In the genomic region with DNA sequence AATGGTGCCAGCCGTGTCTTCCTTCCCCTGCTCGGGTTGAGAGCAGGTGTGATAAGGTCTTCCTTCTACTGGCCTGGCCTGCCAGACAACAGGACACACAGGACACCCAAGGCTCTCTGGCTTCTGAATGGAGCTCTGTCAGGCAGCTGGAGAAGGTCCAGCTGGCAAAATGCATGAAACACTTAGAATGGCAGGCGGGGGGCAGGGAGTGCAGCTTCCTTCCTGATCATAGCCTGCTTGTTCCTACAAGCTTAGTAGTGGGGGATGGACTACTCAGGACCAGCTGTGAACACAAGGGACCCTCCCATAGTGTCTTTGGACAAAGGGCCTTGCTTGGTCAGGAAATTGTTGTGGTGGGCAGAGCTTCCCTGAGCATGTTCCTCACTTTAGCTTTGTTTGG, we compare ENCODE assay signal across 9 mouse cellular contexts. TPM values are rescaled to one million over a fixed set of nuclear protein-coding genes. Genes with fewer than 3 reads are reported as not detected.
DNase-seq lines count a peak whose midpoint lies in the region; ATAC-seq and TF ChIP-seq lines count a peak whose summit lies in the region.
"Had no signal": no experiment of that assay in that cellular context is flagged by ENCODE, and none has a peak within 500 bp of the region (broad histone marks: within the 10 kb centered on the region; RNA-seq: fewer than 3 reads in every experiment).

No protein-coding gene starts in this region.

- no peak for TF ChIP-seq EP300 in liver, postnatal 0 days (IDR thresholded peaks at IDR 0.05; ENCODE audit: low read depth)

- no peaks in the 10 kb centered on the region for H3K9me3 ChIP-seq in hindbrain, embryonic 16.5 days (ENCODE audit: control insufficient read depth, low read length)
- H3K9me3 ChIP-seq in hindbrain, embryonic 12.5 days (replicated peaks): no peaks in the 10 kb centered on the region
- no peaks in the 10 kb centered on the region for H3K9me3 ChIP-seq in liver, postnatal 0 days (ENCODE audit: low read length)
- H3K9me3 ChIP-seq: neural tube, embryonic 13.5 days had no signal

- no peak for TF ChIP-seq CTCF in liver, postnatal 0 days (IDR thresholded peaks at IDR 0.05; ENCODE audit: low read depth)

- DNase-seq in adrenal gland, adult 18-20 months (ENCODE audit: low spot score in 2 of 2): peak; percentile 1 to 23
- DNase-seq in cerebellum, adult 9-11 months: peak; percentile 47
- peak; percentile 42 to 50 for DNase-seq in layer of hippocampus, adult 8-10 months (ENCODE audit: low spot score in 2 of 2)
- peak; percentile 38 for DNase-seq in right cerebral cortex, postnatal 4 days
- no peak for DNase-seq in liver, postnatal 0 days
- no peak for DNase-seq in adipocyte (ENCODE audit: low spot score)

- H3K4me2 ChIP-seq in hindbrain, embryonic 16.5 days (ENCODE audit: low read length): no peak overlapping the region
- H3K4me2 ChIP-seq in hindbrain, embryonic 12.5 days (replicated peaks): no peak overlapping the region
- no peak overlapping the region for H3K4me2 ChIP-seq in liver, postnatal 0 days (ENCODE audit: low read depth, low read length)
- H3K4me2 ChIP-seq: neural tube, embryonic 13.5 days had no signal

- H3K9ac ChIP-seq in hindbrain, embryonic 16.5 days (ENCODE audit: low read depth, low read length): no peak overlapping the region
- H3K9ac ChIP-seq in hindbrain, embryonic 12.5 days: no peak overlapping the region
- H3K9ac ChIP-seq in liver, postnatal 0 days (replicated peaks): no peak overlapping the region
- H3K9ac ChIP-seq: neural tube, embryonic 13.5 days had no signal

- H3K4me3 ChIP-seq in hindbrain, embryonic 16.5 days (ENCODE audit: low read length): no peak overlapping the region
- H3K4me3 ChIP-seq in hindbrain, embryonic 12.5 days: no peak overlapping the region
- H3K4me3 ChIP-seq in liver, postnatal 0 days (ENCODE audit: low read depth, low read length): no peak overlapping the region
- H3K4me3 ChIP-seq: neural tube, embryonic 13.5 days had no signal

- H3K27me3 ChIP-seq in hindbrain, embryonic 16.5 days (replicated peaks; ENCODE audit: control insufficient read depth, insufficient read depth, low read length): no peaks in the 10 kb centered on the region
- H3K27me3 ChIP-seq in hindbrain, embryonic 12.5 days: no peaks in the 10 kb centered on the region
- no peaks in the 10 kb centered on the region for H3K27me3 ChIP-seq in liver, postnatal 0 days (ENCODE audit: insufficient read depth, low read length)
- H3K27me3 ChIP-seq: neural tube, embryonic 13.5 days had no signal

- no peaks in the 10 kb centered on the region for H3K4me1 ChIP-seq in hindbrain, embryonic 16.5 days (ENCODE audit: control insufficient read depth, insufficient read depth, low read depth, low read length)
- no peaks in the 10 kb centered on the region for H3K4me1 ChIP-seq in hindbrain, embryonic 12.5 days
- no peaks in the 10 kb centered on the region for H3K4me1 ChIP-seq in liver, postnatal 0 days (ENCODE audit: insufficient read depth)
- H3K4me1 ChIP-seq: neural tube, embryonic 13.5 days had no signal

- H3K36me3 ChIP-seq in hindbrain, embryonic 16.5 days (ENCODE audit: control insufficient read depth, insufficient read depth, low read length): peaks cover 78% of the 10 kb centered on the region
- H3K36me3 ChIP-seq in hindbrain, embryonic 12.5 days: peaks cover 94% of the 10 kb centered on the region
- peaks cover 46% of the 10 kb centered on the region for H3K36me3 ChIP-seq in liver, postnatal 0 days (replicated peaks; ENCODE audit: insufficient read depth, low read length)

- no peak overlapping the region; the same call in 1 of the 2 replicates for H3K27ac ChIP-seq in hindbrain, embryonic 16.5 days (ENCODE audit: low read depth, low read length)
- H3K27ac ChIP-seq in hindbrain, embryonic 12.5 days: no peak overlapping the region
- H3K27ac ChIP-seq in liver, postnatal 0 days (ENCODE audit: low read depth): no peak overlapping the region
- H3K27ac ChIP-seq: neural tube, embryonic 13.5 days had no signal

- 62% methylated on average over 3 of the region's 3 CpGs for WGBS in hindbrain, embryonic 16.5 days
- WGBS in hindbrain, embryonic 12.5 days: 86% methylated on average over 3 of the region's 3 CpGs
- 80% methylated on average over 3 of the region's 3 CpGs for WGBS in liver, postnatal 0 days (ENCODE audit: insufficient replicate concordance)

- ATAC-seq in hindbrain, embryonic 16.5 days: peak; percentile 67
- no peak for ATAC-seq in hindbrain, embryonic 12.5 days (ENCODE audit: low FRiP score)
- no peak for ATAC-seq in liver, postnatal 0 days

RNA-seq across cellular contexts. Expression of gene Acap3, which starts 9.6 kb away (rescaled TPM):
- polyA plus RNA-seq in hindbrain, embryonic 16.5 days (2015; fragmentation: Nextera tagmentation; extraction: Ambion mirVana): 62.3 and 74.5 TPM in 2 replicates
- polyA plus RNA-seq in hindbrain, embryonic 12.5 days (2016; fragmentation: Nextera tagmentation; extraction: Ambion mirVana): 64.9 and 66.9 TPM in 2 replicates
- total RNA-seq in adrenal gland, adult 18-20 months (2021): 10 to 100 TPM; 17.2 to 19.3 TPM
- 100 to 1,000 TPM; 116 to 124 (median 120) TPM for total RNA-seq in layer of hippocampus, adult 8-10 months (2022)
- 2.1 and 2.8 TPM in 2 replicates for polyA plus RNA-seq in liver, postnatal 0 days (2015; fragmentation: Nextera tagmentation; extraction: Ambion mirVana)

RNA-seq across cellular contexts. Expression of gene Pusl1, which starts 9.6 kb away (rescaled TPM):
- polyA plus RNA-seq in hindbrain, embryonic 16.5 days (2015; fragmentation: Nextera tagmentation; extraction: Ambion mirVana): 66.6 and 66.7 TPM in 2 replicates
- polyA plus RNA-seq in hindbrain, embryonic 12.5 days (2016; fragmentation: Nextera tagmentation; extraction: Ambion mirVana): 45.1 and 48.3 TPM in 2 replicates
- 10 to 100 TPM; 28.1 to 32.8 TPM for total RNA-seq in adrenal gland, adult 18-20 months (2021)
- 10 to 100 TPM; 54.8 to 64.2 (median 57.7) TPM for total RNA-seq in layer of hippocampus, adult 8-10 months (2022)
- 14.1 and 15.3 TPM in 2 replicates for polyA plus RNA-seq in liver, postnatal 0 days (2015; fragmentation: Nextera tagmentation; extraction: Ambion mirVana)

RNA-seq across cellular contexts. Expression of gene Ints11, which starts 31.9 kb away (rescaled TPM):
- 67.2 and 74.7 TPM in 2 replicates for polyA plus RNA-seq in hindbrain, embryonic 16.5 days (2015; fragmentation: Nextera tagmentation; extraction: Ambion mirVana)
- 74.9 and 76.3 TPM in 2 replicates for polyA plus RNA-seq in hindbrain, embryonic 12.5 days (2016; fragmentation: Nextera tagmentation; extraction: Ambion mirVana)
- 10 to 100 TPM; 26.4 to 29.7 TPM for total RNA-seq in adrenal gland, adult 18-20 months (2021)
- 10 to 100 TPM; 30.5 to 40.2 (median 35.9) TPM for total RNA-seq in layer of hippocampus, adult 8-10 months (2022)
- polyA plus RNA-seq in liver, postnatal 0 days (2015; fragmentation: Nextera tagmentation; extraction: Ambion mirVana): 14.9 and 17.4 TPM in 2 replicates

RNA-seq across cellular contexts. Expression of gene Cptp, which starts 32.0 kb away (rescaled TPM):
- 30.2 and 31.7 TPM in 2 replicates for polyA plus RNA-seq in hindbrain, embryonic 16.5 days (2015; fragmentation: Nextera tagmentation; extraction: Ambion mirVana)
- 18.5 and 18.6 TPM in 2 replicates for polyA plus RNA-seq in hindbrain, embryonic 12.5 days (2016; fragmentation: Nextera tagmentation; extraction: Ambion mirVana)
- total RNA-seq in adrenal gland, adult 18-20 months (2021): 10 to 100 TPM; 16.9 to 17.5 TPM
- 10 to 100 TPM; 27.8 to 41.9 (median 29.5) TPM for total RNA-seq in layer of hippocampus, adult 8-10 months (2022)
- 8.1 and 8.4 TPM in 2 replicates for polyA plus RNA-seq in liver, postnatal 0 days (2015; fragmentation: Nextera tagmentation; extraction: Ambion mirVana)

RNA-seq across cellular contexts. Expression of gene Tas1r3, which starts 38.0 kb away (rescaled TPM):
- 0.29 and 0.40 TPM in 2 replicates for polyA plus RNA-seq in hindbrain, embryonic 16.5 days (2015; fragmentation: Nextera tagmentation; extraction: Ambion mirVana)
- 0.53 and 0.65 TPM in 2 replicates for polyA plus RNA-seq in hindbrain, embryonic 12.5 days (2016; fragmentation: Nextera tagmentation; extraction: Ambion mirVana)
- total RNA-seq in adrenal gland, adult 18-20 months (2021): under 1 TPM; 0.27 to 0.42 TPM
- under 1 TPM; 0.25 to 0.32 (median 0.31) TPM for total RNA-seq in layer of hippocampus, adult 8-10 months (2022)
- polyA plus RNA-seq in liver, postnatal 0 days (2015; fragmentation: Nextera tagmentation; extraction: Ambion mirVana): 0.08 and 0.09 TPM in 2 replicates

Comparison
In these comparisons a context has a peak if more than half of its experiments do, and no peak if none do; other contexts are left out.
1. DNase-seq: peak in adrenal gland, adult 18-20 months (2 of 2), cerebellum, adult 9-11 months (single experiment), layer of hippocampus, adult 8-10 months (2 of 2) and right cerebral cortex, postnatal 4 days (single experiment); none in liver, postnatal 0 days (single experiment) and adipocyte (single experiment).
2. RNA of gene Acap3, which starts 9.6 kb away (polyA plus RNA-seq): 64.9 to 66.9 TPM in hindbrain, embryonic 12.5 days and 62.3 to 74.5 TPM in hindbrain, embryonic 16.5 days; 2.1 to 2.8 TPM in liver, postnatal 0 days; every median in the first group is over 10 times any median in the second.